In the genomic region with DNA sequence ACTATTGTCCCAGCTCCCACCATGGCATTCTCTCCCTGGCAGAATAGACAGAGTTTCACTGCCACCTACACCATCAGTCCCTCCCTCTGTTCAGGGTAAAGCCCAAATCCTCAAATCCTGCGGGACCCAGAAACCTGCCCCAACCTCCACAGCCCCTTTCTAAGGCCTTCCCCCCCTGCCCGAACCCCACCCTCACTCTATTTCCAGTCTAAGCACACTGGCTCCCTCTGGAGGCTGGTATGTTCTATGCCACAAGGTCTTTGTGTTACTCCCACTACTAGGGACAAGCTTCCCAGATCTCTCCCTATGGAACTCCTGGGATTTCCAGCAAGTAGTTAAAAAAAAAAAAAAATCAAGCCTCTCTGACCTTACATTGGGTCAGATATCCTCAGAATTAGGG, we compare ENCODE assay signal across 8 mouse cellular contexts. TPM values are rescaled to one million over a fixed set of nuclear protein-coding genes. Genes with fewer than 3 reads are reported as not detected.
DNase-seq lines count a peak whose midpoint lies in the region; ATAC-seq and TF ChIP-seq lines count a peak whose summit lies in the region.

No protein-coding gene starts in this region.

- intact Hi-C loops in heart, postnatal 10 days (cut with DNase I) = loop anchor here (5.0 kb wide), 1 partner anchor 89 kb away; no protein-coding TSS in a partner anchor

- no peak overlapping the region for H3K4me3 ChIP-seq in midbrain, embryonic 11.5 days (ENCODE audit: low read depth, low read length)
- H3K4me3 ChIP-seq in midbrain, embryonic 16.5 days (ENCODE audit: low read depth, low read length) = no peak overlapping the region
- H3K4me3 ChIP-seq in bone marrow, adult 2 months (replicated peaks; ENCODE audit: control insufficient read depth, low read depth, low read length) = no peak overlapping the region
- H3K4me3 ChIP-seq in lung, postnatal 0 days (ENCODE audit: low read depth, low read length) = no peak overlapping the region

- peak; percentile 46 to 70 for DNase-seq in cerebellum, postnatal 14 days
- no peak for DNase-seq in cerebellum, adult 9-10 months
- peak; percentile 84 for DNase-seq in midbrain, embryonic 11.5 days (ENCODE audit: low spot score, missing footprints)
- DNase-seq in heart, postnatal 10 days = peak; percentile 59 to 76
- peak; percentile 55 for DNase-seq in lung, postnatal 0 days (ENCODE audit: low spot score)
- peak; percentile 50 for DNase-seq in thymus, postnatal 0 days (ENCODE audit: low spot score)

- WGBS in midbrain, embryonic 11.5 days = 13% methylated on average over 2 of the region's 2 CpGs
- 22% methylated on average over 2 of the region's 2 CpGs for WGBS in midbrain, embryonic 16.5 days
- WGBS in bone marrow, adult 2 months = 16% methylated on average over 2 of the region's 2 CpGs
- 20% methylated on average over 2 of the region's 2 CpGs for WGBS in lung, postnatal 0 days

- no peaks in the 10 kb centered on the region for H3K4me1 ChIP-seq in midbrain, embryonic 11.5 days (ENCODE audit: control insufficient read depth, insufficient read depth, low read length)
- H3K4me1 ChIP-seq in midbrain, embryonic 16.5 days (ENCODE audit: control insufficient read depth, insufficient read depth, low read length) = no peaks in the 10 kb centered on the region
- H3K4me1 ChIP-seq in bone marrow, adult 2 months (ENCODE audit: control insufficient read depth, insufficient read depth, low read length) = no peaks in the 10 kb centered on the region
- no peaks in the 10 kb centered on the region for H3K4me1 ChIP-seq in lung, postnatal 0 days (ENCODE audit: insufficient read depth, low read depth, low read length)

- no peaks in the 10 kb centered on the region for H3K27me3 ChIP-seq in midbrain, embryonic 11.5 days (ENCODE audit: control insufficient read depth, insufficient read depth, low read length)
- H3K27me3 ChIP-seq in midbrain, embryonic 16.5 days (ENCODE audit: control insufficient read depth, insufficient read depth, low read depth, low read length) = no peaks in the 10 kb centered on the region
- peaks cover 2% of the 10 kb centered on the region; the same call in 1 of the 2 replicates for H3K27me3 ChIP-seq in lung, postnatal 0 days (replicated peaks; ENCODE audit: insufficient read depth, low read length)

- no peaks in the 10 kb centered on the region for H3K36me3 ChIP-seq in midbrain, embryonic 11.5 days (ENCODE audit: control insufficient read depth, insufficient read depth, low read length)
- no peaks in the 10 kb centered on the region for H3K36me3 ChIP-seq in midbrain, embryonic 16.5 days (ENCODE audit: control insufficient read depth, insufficient read depth, low read length)
- no peaks in the 10 kb centered on the region for H3K36me3 ChIP-seq in lung, postnatal 0 days (ENCODE audit: insufficient read depth, low read length)

- peak; percentile 42; the same call in 1 of the 2 replicates for TF ChIP-seq CTCF in bone marrow, adult 2 months (IDR thresholded peaks at IDR 0.05; ENCODE audit: control insufficient read depth, insufficient read depth, low read length)
- peak; percentile 79 for TF ChIP-seq CTCF in lung, postnatal 0 days (IDR thresholded peaks at IDR 0.05)

- no peak overlapping the region for H3K4me2 ChIP-seq in midbrain, embryonic 11.5 days
- no peak overlapping the region for H3K4me2 ChIP-seq in midbrain, embryonic 16.5 days (ENCODE audit: low read length)
- H3K4me2 ChIP-seq in lung, postnatal 0 days (replicated peaks; ENCODE audit: low read depth, low read length) = no peak overlapping the region

- no peak overlapping the region for H3K27ac ChIP-seq in midbrain, embryonic 11.5 days (ENCODE audit: low read depth, low read length)
- no peak overlapping the region for H3K27ac ChIP-seq in midbrain, embryonic 16.5 days (ENCODE audit: low read length)
- no peak overlapping the region for H3K27ac ChIP-seq in bone marrow, adult 2 months (ENCODE audit: control insufficient read depth, insufficient read depth, low read depth, low read length, poor library complexity)
- H3K27ac ChIP-seq in lung, postnatal 0 days (ENCODE audit: low read length) = no peak overlapping the region

- no peak for TF ChIP-seq POLR2A in bone marrow, adult 2 months (IDR thresholded peaks at IDR 0.05; ENCODE audit: borderline replicate concordance, control insufficient read depth, low read depth, low read length)

- no peak overlapping the region for H3K9ac ChIP-seq in midbrain, embryonic 11.5 days (ENCODE audit: low read length)
- H3K9ac ChIP-seq in midbrain, embryonic 16.5 days (ENCODE audit: low read depth, low read length) = no peak overlapping the region
- H3K9ac ChIP-seq in lung, postnatal 0 days (replicated peaks; ENCODE audit: low read depth) = no peak overlapping the region

- ATAC-seq in midbrain, embryonic 11.5 days (ENCODE audit: low FRiP score) = no peak
- ATAC-seq in midbrain, embryonic 16.5 days = no peak
- ATAC-seq in lung, postnatal 0 days = peak; percentile 41; the same call in 1 of the 2 replicates

- H3K9me3 ChIP-seq in midbrain, embryonic 11.5 days (ENCODE audit: control insufficient read depth, low read length) = no peaks in the 10 kb centered on the region
- no peaks in the 10 kb centered on the region for H3K9me3 ChIP-seq in midbrain, embryonic 16.5 days (replicated peaks; ENCODE audit: control insufficient read depth, low read length, poor library complexity, severe bottlenecking)
- H3K9me3 ChIP-seq in lung, postnatal 0 days (ENCODE audit: low read length) = no peaks in the 10 kb centered on the region

- no peak for TF ChIP-seq EP300 in lung, postnatal 0 days (IDR thresholded peaks at IDR 0.05)

RNA-seq across cellular contexts. Expression of gene Cpne2, which starts 46.9 kb away (rescaled TPM):
- 11.1 and 12.4 TPM in 2 replicates for polyA plus RNA-seq in midbrain, embryonic 11.5 days (2014; fragmentation: Nextera tagmentation; extraction: Ambion mirVana)
- 25.0 and 26.2 TPM in 2 replicates for polyA plus RNA-seq in midbrain, embryonic 16.5 days (2015; fragmentation: Nextera tagmentation; extraction: Ambion mirVana)
- 23.4 and 36.1 TPM in 2 replicates for polyA plus RNA-seq in bone marrow, adult 2 months (2011; ENCODE audit: insufficient read depth, insufficient read length, low replicate concordance, missing spikeins)
- 1 to 10 TPM; 6.3 to 7.0 TPM for total RNA-seq in heart, postnatal 10 days (2021)
- polyA plus RNA-seq in lung, postnatal 0 days (2015; fragmentation: Nextera tagmentation; extraction: Ambion mirVana) = 8.6 and 9.2 TPM in 2 replicates
- 2.9 and 3.0 TPM in 2 replicates for polyA plus RNA-seq in thymus, postnatal 0 days (2015; fragmentation: Nextera tagmentation; extraction: Ambion mirVana)

RNA-seq across cellular contexts. Expression of gene Nlrc5, which starts 51.7 kb away (rescaled TPM):
- 0.23 TPM in 1 of 2 replicates, not detected in the other for polyA plus RNA-seq in midbrain, embryonic 11.5 days (2014; fragmentation: Nextera tagmentation; extraction: Ambion mirVana)
- 0.49 and 0.77 TPM in 2 replicates for polyA plus RNA-seq in midbrain, embryonic 16.5 days (2015; fragmentation: Nextera tagmentation; extraction: Ambion mirVana)
- polyA plus RNA-seq in bone marrow, adult 2 months (2011; ENCODE audit: insufficient read depth, insufficient read length, low replicate concordance, missing spikeins) = 16.5 TPM in 2 replicates
- 1 to 10 TPM in 1 of 2 experiments, under 1 TPM in 1; 0.84 to 1.0 TPM for total RNA-seq in heart, postnatal 10 days (2021)
- polyA plus RNA-seq in lung, postnatal 0 days (2015; fragmentation: Nextera tagmentation; extraction: Ambion mirVana) = 0.31 and 0.42 TPM in 2 replicates
- polyA plus RNA-seq in thymus, postnatal 0 days (2015; fragmentation: Nextera tagmentation; extraction: Ambion mirVana) = 5.0 and 6.2 TPM in 2 replicates
